Mouse (Mus musculus): ENCODE measurements around the gene Clec4g.

DNA sequence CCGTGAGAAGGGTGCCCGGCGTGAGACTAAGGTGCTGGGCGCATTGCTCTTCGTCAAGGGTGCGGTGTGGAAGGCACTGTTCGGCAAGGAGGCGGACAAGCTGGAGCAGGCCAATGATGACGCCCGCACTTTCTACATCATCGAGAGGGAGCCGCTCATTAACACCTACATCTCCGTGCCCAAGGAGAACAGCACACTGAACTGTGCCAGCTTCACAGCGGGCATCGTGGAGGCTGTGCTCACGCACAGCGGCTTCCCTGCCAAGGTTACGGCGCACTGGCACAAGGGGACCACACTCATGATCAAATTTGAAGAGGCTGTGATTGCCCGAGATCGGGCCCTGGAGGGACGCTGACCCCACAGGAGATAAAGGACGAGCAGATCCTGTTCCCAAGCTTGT, 41.2 kb downstream of the Clec4g start:
- TF ChIP-seq E2F4 (IDR thresholded peaks at IDR 0.05; ENCODE audit: insufficient replicate concordance, low read depth, low read length) (no peak), ETS1 (conservative IDR thresholded peaks at IDR 0.05; ENCODE audit: low read depth, low read length) (no peak), CTCF (conservative IDR thresholded peaks at IDR 0.05 in 1 of 2, IDR thresholded peaks at IDR 0.05 in 1 of 2; ENCODE audit: low read depth in 2 of 2, low read length in 2 of 2) (no peak), ZNF384 (IDR thresholded peaks at IDR 0.05; ENCODE audit: low read depth, low read length) (no peak), SIN3A (IDR thresholded peaks at IDR 0.05; ENCODE audit: low read length) (no peak), POLR2A (IDR thresholded peaks at IDR 0.05; ENCODE audit: low read depth, low read length) (no peak), CHD1 (IDR thresholded peaks at IDR 0.05; ENCODE audit: low read depth, low read length) (no peak), ZC3H11A (IDR thresholded peaks at IDR 0.05; ENCODE audit: low read depth, low read length) (no peak), ZKSCAN1 (IDR thresholded peaks at IDR 0.05; ENCODE audit: borderline replicate concordance, low read depth, low read length) (no peak), TBP (conservative IDR thresholded peaks at IDR 0.05; ENCODE audit: low read depth, low read length) (no peak), BHLHE40 (IDR thresholded peaks at IDR 0.05; ENCODE audit: low read depth, low read length) (no peak), CHD2 (IDR thresholded peaks at IDR 0.05; ENCODE audit: low read length) (no peak), TCF12 (IDR thresholded peaks at IDR 0.05; ENCODE audit: low read depth, low read length) (no peak), EP300 (IDR thresholded peaks at IDR 0.05; ENCODE audit: low read length) (no peak)

All from CH12.LX (cell line).